In genomic region chr11:18372813-18373332, GRCm38 (mm10) we compare ENCODE assay signal across 10 mouse cellular contexts.
"Had no signal": no experiment of that assay in that cellular context is flagged by ENCODE, and none has a peak within 500 bp of the region (broad histone marks: within the 10 kb centered on the region; RNA-seq: fewer than 3 reads in every experiment).

No protein-coding gene starts in this region.

- H3K4me2 ChIP-seq: limb, embryonic 13.5 days; neural tube, embryonic 15.5 days had no signal

- H3K4me3 ChIP-seq: limb, embryonic 13.5 days; myocyte; neural tube, embryonic 15.5 days had no signal

- H3K36me3 ChIP-seq: limb, embryonic 13.5 days; neural tube, embryonic 15.5 days had no signal

- DNase-seq: left cerebral cortex, postnatal 4 days; lung, adult 18-20 months; midbrain, embryonic 14.5 days; right cerebral cortex, adult 18-20 months; right cerebral cortex, postnatal 25 days; thymus, postnatal 4 days had no signal

- H3K9me3 ChIP-seq: limb, embryonic 13.5 days; neural tube, embryonic 15.5 days had no signal

- H3K9ac ChIP-seq: limb, embryonic 13.5 days; liver, embryonic 14.5 days; neural tube, embryonic 15.5 days had no signal

- H3K4me1 ChIP-seq: limb, embryonic 13.5 days; neural tube, embryonic 15.5 days had no signal

- H3K27me3 ChIP-seq: limb, embryonic 13.5 days; neural tube, embryonic 15.5 days had no signal

- H3K27ac ChIP-seq: limb, embryonic 13.5 days; liver, embryonic 14.5 days; neural tube, embryonic 15.5 days had no signal
